Mouse (Mus musculus) hematopoietic stem cell, adult 5-6 weeks (primary cell): ENCODE data around the gene Syt8. TPM values are rescaled to one million over a fixed set of nuclear protein-coding genes. Genes with fewer than 3 reads are reported as not detected.

Experiments used
- ATAC-seq, 2 experiments: fragments of 125-278 bp in 1 of 2; replicated peaks in 1 of 2; 2 replicates each; pipeline ENCODE4 v1.8.0; 2016 to 2017; ENCODE audit warnings: inconsistent platforms in 2 of 2, mild to moderate bottlenecking in 2 of 2, moderate number of reproducible peaks in 2 of 2, low read depth in 1 of 2, moderate TSS enrichment in 1 of 2; ENCODE audit not compliant: low FRiP score in 2 of 2, poor library complexity in 2 of 2, severe bottlenecking in 2 of 2, insufficient read depth in 1 of 2, low TSS enrichment in 1 of 2
- total RNA-seq: library from RNA; stranded (forward); fragments of 172-1452, 232-1000 nt; gene quantifications from 2 replicates; pipeline ENCODE4 v1.2.3, GENCODE M21; 2017

Gene Syt8
- total RNA-seq, 1 experiment from 2014 or later, result not detected

DNA sequence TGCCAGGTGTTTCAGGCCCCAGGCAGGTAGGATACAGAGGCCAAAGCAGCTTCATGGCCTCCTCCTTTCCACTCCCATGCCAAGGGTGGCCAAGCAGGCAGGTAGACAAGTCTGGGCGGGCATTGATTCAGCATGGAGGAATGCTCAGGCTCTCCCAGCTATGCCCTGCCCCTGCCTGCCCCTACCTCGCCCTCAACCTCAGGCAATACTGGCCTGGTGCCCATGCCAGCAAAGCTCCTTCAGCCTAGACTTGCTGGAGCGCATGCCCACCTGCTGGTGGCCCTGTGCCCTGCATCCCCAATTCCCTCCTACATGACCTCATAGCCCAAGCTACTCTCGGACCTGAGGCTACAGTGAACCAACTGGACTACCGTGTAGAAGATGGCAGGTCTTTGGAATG lies 2.7 kb downstream of the Syt8 start:
- no peak for ATAC-seq

GRCm38 (mm10) chr7:142439966-142440365 lies 5.3 kb downstream of the Syt8 start:
- ATAC-seq, result no peak

- ATAC-seq, result no peak
Observed at GRCm38 (mm10) chr7:142440657-142441114, 6.0 kb downstream of the Syt8 start.

DNA sequence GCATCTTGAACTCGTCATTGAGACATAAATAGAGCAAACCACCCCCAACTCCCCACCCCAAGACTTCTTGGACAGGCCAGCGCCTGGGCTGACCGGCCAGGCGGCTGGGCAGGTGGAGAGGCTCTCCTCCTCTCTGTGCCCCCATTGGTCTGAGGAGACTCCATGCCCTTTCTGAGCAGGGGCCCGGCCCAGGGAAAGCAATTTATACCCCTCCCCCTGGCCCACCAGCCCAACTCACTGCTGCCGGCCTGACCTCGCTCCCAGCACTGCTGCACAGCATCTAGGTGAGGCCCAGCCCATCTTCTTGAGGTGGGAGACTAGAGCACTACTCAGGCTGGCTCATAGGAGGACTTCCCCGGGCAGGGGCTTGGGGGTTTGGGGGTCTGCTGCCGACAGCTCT lies 6.9 kb downstream of the Syt8 start, which contains the start of gene Tnni2:
TSS of gene Tnni2 (plus strand) at position 224 of the 400 bp plus-strand sequence.
- no peak for ATAC-seq

- peak; percentile 80 to 85 for ATAC-seq
Observed at GRCm38 (mm10) chr7:142442081-142442907, 7.6 kb downstream of the Syt8 start.

- ATAC-seq, result no peak
Observed at GRCm38 (mm10) chr7:142442908-142443420, 8.3 kb downstream of the Syt8 start.

GRCm38 (mm10) chr7:142443474-142443873 lies 8.8 kb downstream of the Syt8 start:
- no peak for ATAC-seq

DNA sequence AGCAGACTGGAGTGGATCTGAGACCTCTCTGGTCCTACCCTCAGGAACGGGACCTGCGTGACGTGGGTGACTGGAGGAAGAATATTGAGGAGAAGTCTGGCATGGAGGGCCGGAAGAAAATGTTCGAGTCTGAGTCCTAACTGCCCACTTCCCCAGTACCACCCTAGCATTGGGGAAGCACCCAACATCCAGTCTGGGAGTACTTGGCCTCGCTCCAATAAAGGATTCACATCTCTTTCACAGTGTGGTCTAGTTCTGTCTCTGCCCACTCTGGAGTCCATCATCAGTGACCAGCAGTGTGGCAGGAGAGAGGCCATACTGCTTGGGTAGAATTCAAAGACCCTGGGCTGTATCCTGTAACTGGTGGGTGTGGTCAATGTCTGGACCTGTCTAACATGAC lies 9.5 kb downstream of the Syt8 start:
- ATAC-seq, result no peak

DNA sequence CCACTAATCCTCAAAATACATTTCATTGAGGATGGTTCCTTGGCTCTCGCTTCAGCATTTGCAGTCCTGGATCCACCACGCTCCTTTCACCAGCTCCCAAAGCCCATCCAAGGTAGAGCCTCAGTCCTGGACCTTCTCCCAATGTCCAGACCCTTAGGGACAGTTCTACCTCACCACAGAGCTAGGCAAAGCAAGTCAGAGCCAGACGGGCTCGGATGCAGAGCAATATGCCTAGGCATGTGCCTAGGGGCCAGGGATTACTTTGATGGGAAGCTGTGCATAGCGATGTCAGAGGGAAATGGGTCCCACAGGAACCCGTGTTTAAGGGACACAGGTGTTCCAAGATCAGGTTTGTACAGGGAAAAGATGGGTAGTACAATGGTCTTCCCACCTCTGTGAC lies 10.7 kb downstream of the Syt8 start:
- no peak for ATAC-seq

DNA sequence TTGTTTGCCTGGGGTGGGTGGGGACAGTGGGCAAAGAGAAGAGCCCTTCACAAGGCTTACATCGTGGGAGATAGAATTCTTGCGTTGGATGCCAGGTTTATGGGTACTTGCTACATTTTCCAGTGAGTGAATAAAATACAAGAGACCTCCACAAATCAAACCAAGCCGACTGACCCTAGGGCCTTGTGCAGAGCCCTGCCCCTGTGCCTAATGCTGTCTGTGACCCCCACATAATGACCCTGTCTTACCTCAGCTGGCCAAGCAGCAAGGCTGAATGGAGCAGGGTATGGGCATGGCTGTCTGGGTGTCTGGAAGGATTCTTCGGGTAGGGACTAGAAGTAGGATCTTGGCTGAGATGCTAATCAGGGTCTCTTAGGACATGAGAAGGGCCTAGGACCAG lies 11.6 kb downstream of the Syt8 start:
- no peak for ATAC-seq

DNA sequence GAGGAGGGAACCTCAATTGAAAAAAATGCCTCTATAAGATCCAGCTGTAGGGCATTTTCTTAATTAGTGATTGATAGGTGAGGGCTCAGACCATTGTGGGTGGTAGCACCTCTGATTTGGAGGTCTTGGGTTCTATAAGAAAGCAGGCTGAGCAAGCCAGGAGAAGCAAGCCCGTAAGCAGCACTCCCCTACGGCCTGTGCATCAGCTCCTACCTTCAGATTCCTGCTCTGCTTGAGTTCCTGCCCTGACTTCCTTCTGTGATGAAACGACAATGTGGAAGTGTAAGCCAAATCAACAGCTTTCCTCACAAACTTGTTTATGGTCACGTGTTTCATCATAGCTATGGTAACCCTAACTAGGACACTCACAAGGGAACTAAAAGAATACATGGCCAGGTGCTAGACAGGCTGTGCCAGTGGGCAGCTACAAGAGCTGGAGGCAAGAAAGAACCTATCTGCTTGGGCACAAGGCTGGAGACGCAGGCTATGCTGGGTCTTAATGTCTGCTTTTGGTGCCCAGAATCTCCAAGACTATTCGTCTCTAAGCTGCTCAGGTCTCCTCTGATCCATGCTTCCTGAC lies 14.5 kb downstream of the Syt8 start:
- ATAC-seq, result peak in 1 of 2 experiments; percentile 57; a peak in 1 of 4 replicates

GRCm38 (mm10) chr7:142454706-142455105 lies 20.1 kb downstream of the Syt8 start:
- ATAC-seq, result no peak

DNA sequence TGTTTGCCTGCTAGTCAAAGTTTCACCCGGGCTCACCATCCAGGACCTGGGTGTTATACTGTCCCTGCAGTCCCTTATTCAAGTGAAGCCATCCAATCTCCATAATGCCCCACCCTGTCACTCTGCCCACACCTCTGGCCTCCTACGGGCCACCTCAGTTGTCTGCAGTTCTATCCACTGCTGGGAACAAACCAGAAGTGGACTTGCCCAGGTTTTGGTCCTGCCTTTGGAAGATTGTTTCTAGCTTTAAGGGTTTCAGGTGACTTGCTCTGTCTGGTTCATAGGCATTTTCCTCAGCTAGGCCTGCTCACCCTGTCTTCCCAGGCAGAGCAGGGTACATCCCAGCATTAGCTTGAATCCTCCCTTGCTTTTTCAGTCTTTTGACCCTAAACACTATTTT lies 20.6 kb downstream of the Syt8 start:
- ATAC-seq, result no peak

GRCm38 (mm10) chr7:142456806-142457205 lies 22.2 kb downstream of the Syt8 start:
- no peak for ATAC-seq

DNA sequence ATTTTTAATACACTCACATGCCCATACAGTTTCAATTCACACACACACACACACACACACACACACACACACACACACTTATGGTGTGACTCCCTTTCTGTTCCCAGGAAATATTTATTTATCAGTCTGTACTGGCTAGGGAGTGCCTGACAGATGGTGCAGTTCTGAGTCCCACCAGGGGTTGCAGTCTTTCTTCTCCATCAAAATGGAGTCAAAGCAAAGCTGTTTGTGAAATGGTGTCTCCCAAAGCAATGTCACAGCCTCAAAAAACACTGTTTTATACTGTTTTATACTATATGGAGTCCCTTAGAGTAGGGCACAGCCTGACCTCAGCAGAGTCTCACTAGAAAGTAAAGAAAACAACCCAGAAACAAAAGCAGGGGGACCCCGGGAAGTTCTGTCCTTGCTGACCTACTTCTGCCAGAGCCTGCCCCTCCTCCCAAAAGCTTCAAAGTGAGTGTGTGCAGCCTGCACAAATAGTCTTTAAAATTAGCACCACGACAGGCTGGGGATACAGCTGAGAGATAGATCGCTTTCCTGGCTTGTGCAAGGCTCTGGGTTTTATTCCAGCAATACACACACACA lies 22.7 kb downstream of the Syt8 start:
- no peak for ATAC-seq

GRCm38 (mm10) chr7:142458026-142458425 lies 23.4 kb downstream of the Syt8 start:
- ATAC-seq, result peak in 1 of 2 experiments; percentile 40; a peak in 1 of 4 replicates

DNA sequence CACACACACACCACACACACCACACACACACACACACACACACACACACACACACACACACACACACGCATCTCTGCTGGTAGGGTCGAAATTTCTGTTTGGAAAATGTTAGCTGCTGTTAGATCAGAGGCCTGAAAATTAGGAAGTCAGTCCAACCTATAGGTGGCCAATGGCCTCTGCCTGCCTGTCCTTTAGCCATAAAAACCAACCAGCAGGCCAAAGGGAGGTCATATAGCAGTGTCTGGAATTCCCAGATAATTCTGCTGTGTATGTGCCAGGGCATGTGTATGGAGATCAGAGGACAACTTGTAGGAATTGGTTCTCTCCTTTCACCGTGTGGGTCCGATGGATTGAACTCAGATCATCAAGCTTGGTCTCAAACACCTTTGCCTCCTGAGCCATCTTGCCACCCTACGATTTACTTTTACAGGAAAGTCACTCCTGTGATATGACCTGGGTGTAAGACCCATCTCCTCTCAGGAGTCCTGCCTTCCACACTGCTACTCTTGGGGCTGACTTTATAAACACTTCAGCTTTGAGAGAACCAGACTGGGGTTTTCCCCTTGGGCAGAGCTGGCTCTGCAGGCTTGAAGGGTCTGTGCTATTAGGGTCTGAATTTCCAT lies 24.1 kb downstream of the Syt8 start:
- ATAC-seq, result no peak

- no peak for ATAC-seq
Observed at GRCm38 (mm10) chr7:142459299-142459691, 24.6 kb downstream of the Syt8 start.
